Mouse (Mus musculus) bone marrow macrophage, adult 2 months (primary cell): Measurements from ENCODE around the gene Lrrc51.
"Not testable (repeated sequence)": the region's sequence is repeated elsewhere in the genome, so short reads cannot be mapped to it uniquely, and the experiment has no call there.

Source experiments
- CTCF ChIP-seq: IDR thresholded peaks from 2 replicates; pipeline ENCODE4 v1.5.1; 2012; ENCODE audit warnings: low read depth, mild to moderate bottlenecking, low read length, moderate library complexity
- POLR2A ChIP-seq: IDR thresholded peaks from 2 replicates; pipeline ENCODE4 v1.6.1; 2012; ENCODE audit warnings: mild to moderate bottlenecking, low read depth, low read length, borderline replicate concordance

DNA sequence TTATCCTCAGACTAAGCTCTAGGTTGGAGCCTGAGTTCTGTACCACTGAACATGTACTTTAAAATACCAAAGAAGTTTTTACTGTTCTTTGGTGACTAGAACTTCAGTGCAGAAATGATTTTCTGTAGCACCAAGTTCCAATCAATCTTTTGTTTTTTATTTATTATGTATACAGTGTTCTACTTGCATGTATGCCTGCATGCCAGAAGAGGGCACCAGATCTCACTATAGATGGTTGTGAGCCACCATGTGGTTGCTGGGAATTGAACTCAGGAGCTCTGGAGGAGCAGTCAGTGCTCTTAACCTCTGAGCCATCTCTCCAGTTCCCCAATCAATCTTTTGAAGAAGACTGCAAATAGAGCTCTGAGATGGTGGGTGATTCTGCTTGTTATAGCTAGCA lies 7.8 kb downstream of the Lrrc51 start:
- TF ChIP-seq CTCF, POLR2A: not testable (repeated sequence)
